Mouse (Mus musculus) lung, embryonic 14.5 days (tissue): ENCODE data around the gene Khk. TPM values are rescaled to one million over a fixed set of nuclear protein-coding genes. Genes with fewer than 3 reads are reported as not detected.

ENCODE experiments used
- ATAC-seq: fragments of 200-750 bp; cut with Nextera tagmentation; 2 replicates; pipeline ENCODE4 v1.8.0; 2017; ENCODE audit warnings: mild to moderate bottlenecking, moderate TSS enrichment, moderate library complexity; ENCODE audit not compliant: insufficient read depth
- DNase-seq: peaks from one replicate; pipeline ENCODE4 v3.0.0-alpha.2; 2015
- H3K27ac ChIP-seq: fragments of 300-500 bp; sonication (generic); 2 replicates; pipeline ENCODE4 v1.5.1; 2014; ENCODE audit warnings: low read depth, mild to moderate bottlenecking, moderate library complexity
- H3K27me3 ChIP-seq: fragments of 300-500 bp; sonication (generic); 2 replicates; pipeline ENCODE4 v1.6.1; 2014; ENCODE audit warnings: low read length, control low read depth; ENCODE audit not compliant: insufficient read depth
- H3K36me3 ChIP-seq: fragments of 300-500 bp; sonication (generic); 2 replicates; pipeline ENCODE4 v1.6.1; 2014; ENCODE audit warnings: control low read depth; ENCODE audit not compliant: insufficient read depth
- H3K4me1 ChIP-seq: fragments of 300-500 bp; sonication (generic); 2 replicates; pipeline ENCODE4 v1.6.1; 2014; ENCODE audit warnings: antibody characterized with exemption, control low read depth; ENCODE audit not compliant: insufficient read depth
- H3K4me2 ChIP-seq: fragments of 300-500 bp; sonication (generic); 2 replicates; pipeline ENCODE4 v1.6.1; 2014; ENCODE audit warnings: mild to moderate bottlenecking
- H3K4me3 ChIP-seq: fragments of 300-500 bp; sonication (generic); 2 replicates; pipeline ENCODE4 v1.5.1; 2014; ENCODE audit warnings: low read depth, low read length
- H3K9ac ChIP-seq: fragments of 300-500 bp; sonication (generic); 2 replicates; pipeline ENCODE4 v1.6.1; 2014
- H3K9me3 ChIP-seq: fragments of 300-500 bp; sonication (generic); 2 replicates; pipeline ENCODE4 v1.6.1; 2016; ENCODE audit warnings: low read depth, low read length, control low read depth
- CTCF ChIP-seq: IDR thresholded peaks from 2 replicates; pipeline ENCODE4 v1.5.1; 2016; ENCODE audit warnings: antibody characterized with exemption, low read depth
- WGBS: fragments of 180-500 bp; shearing (Covaris S2); extraction: QIAGEN DNeasy Blood & Tissue Kit; methylation state at CpG from one replicate; pipeline ENCODE4 v1.1.7; 2014; 5-methylcytosine and 5-hydroxymethylcytosine counted together
- polyA plus RNA-seq: library from polyadenylated mRNA; unstranded; fragments of >200 nt; fragmentation: Nextera tagmentation; extraction: Ambion mirVana; gene quantifications from 2 replicates; pipeline ENCODE4 v1.2.1, GENCODE M21; 2014

Khk gene
- polyA plus RNA-seq, 1 experiment from 2014 or later, result 15.0 TPM

DNA sequence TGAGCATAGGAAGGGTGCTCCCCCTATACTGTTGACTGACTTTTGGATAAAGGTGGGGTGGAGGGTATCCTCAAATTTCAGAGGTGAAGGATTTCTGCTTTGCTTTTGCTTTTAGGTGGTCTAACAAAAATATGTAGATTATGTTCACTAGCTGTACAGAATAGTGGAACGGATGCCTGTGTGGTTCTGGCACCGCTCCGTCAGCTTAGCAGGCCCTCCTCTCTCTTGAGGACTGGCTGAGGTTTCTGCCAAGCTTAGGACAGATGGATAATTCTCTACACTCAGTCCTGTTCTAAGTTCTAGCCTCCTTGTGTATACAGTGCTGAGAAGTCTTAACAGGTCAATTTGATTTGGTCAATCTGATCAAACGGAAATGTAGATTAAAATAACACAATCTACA lies 29.2 kb downstream of the Khk start:
- H3K4me3 ChIP-seq, result peak overlapping the region; percentile 56
- peaks cover 34% of the 10 kb centered on the region for H3K36me3 ChIP-seq
- H3K4me2 ChIP-seq, result peak overlapping the region; percentile 86
- ATAC-seq (no peak), DNase-seq (no peak)
- H3K27ac ChIP-seq, result peak overlapping the region; percentile 50; the same call in 1 of the 2 replicates
- 62% methylated on average over 4 of the region's 4 CpGs for WGBS
- peak overlapping the region; percentile 62 for H3K9ac ChIP-seq
- no peak for TF ChIP-seq CTCF
- H3K4me1 ChIP-seq, result peaks cover under 1% of the 10 kb centered on the region; the same call in 1 of the 2 replicates
- H3K9me3 ChIP-seq, result no peaks in the 10 kb centered on the region
- peaks cover 1% of the 10 kb centered on the region; the same call in 1 of the 2 replicates for H3K27me3 ChIP-seq

DNA sequence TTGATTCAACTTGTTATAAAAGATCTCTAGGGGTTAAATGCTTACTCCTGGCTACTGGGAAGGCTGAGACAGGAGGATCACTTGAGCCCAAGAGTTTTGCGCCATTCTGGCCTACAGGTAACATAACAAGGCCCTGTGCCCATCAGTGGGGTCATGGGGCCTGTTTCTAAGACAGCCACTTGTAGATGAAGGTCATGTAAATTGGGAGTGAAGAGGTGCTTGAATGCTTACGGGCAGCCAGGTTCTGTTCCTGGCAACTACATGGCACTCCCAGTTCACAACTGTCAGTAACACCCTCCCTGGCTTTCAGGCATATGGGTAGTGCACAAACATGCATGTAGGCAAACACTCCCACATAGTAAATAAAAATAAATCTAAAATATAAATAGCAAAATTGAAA lies 29.7 kb downstream of the Khk start:
- H3K9ac ChIP-seq, result no peak overlapping the region
- H3K36me3 ChIP-seq, result peaks cover 38% of the 10 kb centered on the region
- no peak for ATAC-seq
- H3K4me3 ChIP-seq, result no peak overlapping the region
- H3K9me3 ChIP-seq, result no peaks in the 10 kb centered on the region
- no peaks in the 10 kb centered on the region for H3K27me3 ChIP-seq
- peak overlapping the region; percentile 86; the same call in 1 of the 2 replicates for H3K4me2 ChIP-seq
- 79% methylated on average over 2 of the region's 2 CpGs for WGBS
- no peak overlapping the region for H3K27ac ChIP-seq
- no peak for DNase-seq
- TF ChIP-seq CTCF, result no peak
- no peaks in the 10 kb centered on the region for H3K4me1 ChIP-seq

GRCm38 (mm10) chr5:30951706-30952105 lies 30.5 kb downstream of the Khk start:
- Histone ChIP-seq H3K27me3 (no peaks in the 10 kb centered on the region), H3K9ac (no peak overlapping the region), H3K27ac (no peak overlapping the region), H3K36me3 (peaks cover 41% of the 10 kb centered on the region), H3K4me3 (no peak overlapping the region), H3K4me1 (no peaks in the 10 kb centered on the region), H3K9me3 (no peaks in the 10 kb centered on the region), H3K4me2 (no peak overlapping the region)
- DNase-seq (no peak), ATAC-seq (no peak)
- no peak for TF ChIP-seq CTCF
- WGBS, result 84% methylated on average over 6 of the region's 6 CpGs

DNA sequence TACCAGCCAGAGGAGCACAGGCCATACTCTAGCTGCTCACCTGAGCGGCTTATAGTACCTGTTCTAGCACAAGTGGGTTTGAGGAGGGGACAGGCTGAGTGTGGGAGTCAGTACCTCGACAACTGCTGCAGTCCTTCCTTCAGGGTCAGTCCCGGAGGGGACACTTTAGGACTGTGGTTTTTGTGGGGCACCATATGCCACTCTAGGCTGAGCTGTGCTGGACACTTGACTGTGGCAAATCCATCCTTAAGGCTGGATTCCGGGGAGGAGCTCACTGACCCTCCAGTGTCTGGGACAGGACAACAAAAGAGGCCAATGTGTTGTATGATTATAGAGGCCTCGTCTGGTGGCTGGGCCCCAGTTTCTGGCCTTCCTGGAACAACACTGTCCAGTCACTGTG lies 31.3 kb downstream of the Khk start:
- H3K4me1 ChIP-seq, result no peaks in the 10 kb centered on the region
- H3K4me3 ChIP-seq, result no peak overlapping the region
- DNase-seq (no peak), ATAC-seq (no peak)
- H3K27ac ChIP-seq, result no peak overlapping the region
- H3K9ac ChIP-seq, result no peak overlapping the region
- H3K4me2 ChIP-seq, result no peak overlapping the region
- TF ChIP-seq CTCF, result no peak
- H3K27me3 ChIP-seq, result no peaks in the 10 kb centered on the region
- WGBS, result 82% methylated on average over 5 of the region's 5 CpGs
- H3K36me3 ChIP-seq, result peaks cover 44% of the 10 kb centered on the region
- H3K9me3 ChIP-seq, result no peaks in the 10 kb centered on the region

DNA sequence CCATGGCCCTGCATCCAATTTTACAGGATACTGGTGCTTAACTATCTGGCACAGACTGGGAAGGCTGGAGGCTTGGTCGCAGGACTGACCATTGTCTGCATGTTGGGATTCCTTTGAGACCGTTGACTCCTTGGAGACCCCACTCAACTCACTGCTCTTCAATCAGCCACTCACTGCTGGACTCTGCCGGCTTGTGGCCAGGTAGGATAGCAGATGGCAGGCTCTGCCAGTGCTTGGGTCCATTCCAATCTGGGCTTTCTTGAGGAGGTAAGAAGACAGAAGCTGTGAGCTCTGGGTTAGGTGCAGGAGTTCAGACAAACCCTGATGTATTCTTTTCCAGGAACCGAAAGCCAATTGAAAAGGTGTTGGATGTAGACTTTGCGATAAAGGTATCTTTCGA lies 32.8 kb downstream of the Khk start:
- H3K36me3 ChIP-seq, result peaks cover 53% of the 10 kb centered on the region
- H3K27ac ChIP-seq, result no peak overlapping the region
- H3K4me1 ChIP-seq, result peaks cover 4% of the 10 kb centered on the region
- H3K9ac ChIP-seq, result no peak overlapping the region
- WGBS, result 93% methylated on average over 6 of the region's 6 CpGs
- DNase-seq (no peak), ATAC-seq (no peak)
- H3K4me3 ChIP-seq, result no peak overlapping the region
- H3K9me3 ChIP-seq, result no peaks in the 10 kb centered on the region
- H3K27me3 ChIP-seq, result no peaks in the 10 kb centered on the region
- H3K4me2 ChIP-seq, result no peak overlapping the region
- TF ChIP-seq CTCF, result no peak

- ATAC-seq (no peak), DNase-seq (no peak)
- H3K27ac ChIP-seq, result no peak overlapping the region
- H3K9ac ChIP-seq, result no peak overlapping the region
- no peak overlapping the region for H3K4me3 ChIP-seq
- TF ChIP-seq CTCF, result no peak
- no peaks in the 10 kb centered on the region for H3K27me3 ChIP-seq
- peaks cover 6% of the 10 kb centered on the region for H3K4me1 ChIP-seq
- H3K4me2 ChIP-seq, result no peak overlapping the region
- 94% methylated on average over 9 of the region's 9 CpGs for WGBS
- no peaks in the 10 kb centered on the region for H3K9me3 ChIP-seq
- H3K36me3 ChIP-seq, result peaks cover 53% of the 10 kb centered on the region
Observed at GRCm38 (mm10) chr5:30954556-30954955, 33.3 kb downstream of the Khk start.

- no peak overlapping the region for H3K27ac ChIP-seq
- H3K27me3 ChIP-seq, result no peaks in the 10 kb centered on the region
- no peak overlapping the region for H3K4me2 ChIP-seq
- H3K9me3 ChIP-seq, result no peaks in the 10 kb centered on the region
- no peak for DNase-seq
- no peak overlapping the region for H3K4me3 ChIP-seq
- H3K4me1 ChIP-seq, result peaks cover 6% of the 10 kb centered on the region
- no peak for ATAC-seq
- WGBS, result 86% methylated on average over 6 of the region's 6 CpGs
- peaks cover 53% of the 10 kb centered on the region for H3K36me3 ChIP-seq
- no peak overlapping the region for H3K9ac ChIP-seq
- no peak for TF ChIP-seq CTCF
Observed at GRCm38 (mm10) chr5:30955751-30956150, 34.5 kb downstream of the Khk start.

DNA sequence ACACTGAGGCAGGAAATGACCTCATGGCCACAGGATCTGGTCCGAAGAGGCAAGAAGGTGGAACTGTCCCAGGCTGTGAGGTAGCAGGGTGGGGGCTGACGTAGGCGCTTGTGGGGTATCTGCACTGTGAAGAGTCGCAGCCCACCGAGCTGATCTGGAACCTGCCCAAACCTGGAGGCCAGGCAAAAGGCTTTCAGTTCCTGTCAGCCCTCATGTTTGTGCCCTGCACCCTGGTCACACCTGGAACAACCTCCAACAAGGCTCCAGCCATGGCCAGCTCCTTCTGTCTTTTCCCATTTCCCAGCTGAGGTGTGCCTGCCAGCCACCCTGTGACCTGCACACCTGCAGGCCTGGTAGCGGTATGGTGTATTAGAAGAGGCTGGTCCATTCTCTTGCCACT lies 36.7 kb downstream of the Khk start:
- H3K4me2 ChIP-seq, result 0 out of 2 replicates have a peak overlapping the region, but pooled peaks have one; percentile 65
- no peak for TF ChIP-seq CTCF

More for the DNA sequence above, 36.7 kb downstream of the Khk start:
- Histone ChIP-seq H3K9ac (no peak overlapping the region), H3K27ac (no peak overlapping the region), H3K4me3 (0 out of 2 replicates have a peak overlapping the region, but pooled peaks have one; percentile 3), H3K36me3 (peaks cover 45% of the 10 kb centered on the region), H3K9me3 (no peaks in the 10 kb centered on the region), H3K4me1 (peaks cover 6% of the 10 kb centered on the region), H3K27me3 (no peaks in the 10 kb centered on the region)
- ATAC-seq, result no peak
- WGBS, result 86% methylated on average over 6 of the region's 6 CpGs
- no peak for DNase-seq
